8 mouse cellular contexts compared by ENCODE assay signal in genomic region chr2:153241250-153242014, GRCm38 (mm10). TPM values are rescaled to one million over a fixed set of nuclear protein-coding genes. Genes with fewer than 3 reads are reported as not detected.
DNase-seq lines count a peak whose midpoint lies in the region; ATAC-seq lines count a peak whose summit lies in the region.

Gene Plagl2 (minus strand): TSS chr2:153241426.
Gene Pofut1 (plus strand): TSS chr2:153241533.

- ATAC-seq in common myeloid progenitor, adult 5-6 weeks (replicated peaks; ENCODE audit: low read depth, poor library complexity, severe bottlenecking), result peak; percentile 73
- peak; percentile 76 for ATAC-seq in megakaryocyte progenitor cell, adult 5-6 weeks (replicated peaks; ENCODE audit: poor library complexity)

- peak; percentile 94 for DNase-seq in ZHBTc4 (ENCODE audit: low read depth, low spot score)
- DNase-seq in gastrocnemius, adult 8-10 months (ENCODE audit: low spot score in 2 of 2), result peak; percentile 79 to 88
- DNase-seq in induced T-regulatory cell, adult 2 months (ENCODE audit: low read depth), result peak; percentile 94
- peak; percentile 57 to 83 for DNase-seq in left cerebral cortex, adult 9 months (ENCODE audit: low spot score in 2 of 2)
- DNase-seq in right cerebral cortex, postnatal 14 days, result peak; percentile 87
- peak; percentile 84 to 89 for DNase-seq in urinary bladder, postnatal 36 days (ENCODE audit: low spot score in 2 of 2)

RNA-seq across cellular contexts. Expression of gene Plagl2, which starts in this region (rescaled TPM):
- 4.9 and 11.2 TPM in 2 replicates for total RNA-seq in common myeloid progenitor, adult 5-6 weeks (2017)
- total RNA-seq in gastrocnemius, adult 8-10 months (2022), result 1 to 10 TPM; 2.3 to 3.4 (median 3.0) TPM
- 42.3 and 45.4 TPM in 2 replicates for total RNA-seq in megakaryocyte progenitor cell, adult 5-6 weeks (2015)
- total RNA-seq in megakaryocyte progenitor cell, adult 5-6 weeks (2017), result 5.6 TPM in 2 replicates

RNA-seq across cellular contexts. Expression of gene Pofut1, which starts in this region (rescaled TPM):
- total RNA-seq in common myeloid progenitor, adult 5-6 weeks (2017), result 21.7 and 23.2 TPM in 2 replicates
- total RNA-seq in gastrocnemius, adult 8-10 months (2022), result 10 to 100 TPM in 3 of 4 experiments, 1 to 10 TPM in 1; 9.2 to 12.3 (median 10.9) TPM
- 14.0 and 14.9 TPM in 2 replicates for total RNA-seq in megakaryocyte progenitor cell, adult 5-6 weeks (2015)
- total RNA-seq in megakaryocyte progenitor cell, adult 5-6 weeks (2017), result 16.7 and 22.1 TPM in 2 replicates

Comparison
In these comparisons a context has a peak if more than half of its experiments do, and no peak if none do; other contexts are left out.
1. Peak in every context shown above with its lines: DNase-seq and ATAC-seq.